Comparison of ENCODE assay signal across 7 mouse cellular contexts in the genomic region with DNA sequence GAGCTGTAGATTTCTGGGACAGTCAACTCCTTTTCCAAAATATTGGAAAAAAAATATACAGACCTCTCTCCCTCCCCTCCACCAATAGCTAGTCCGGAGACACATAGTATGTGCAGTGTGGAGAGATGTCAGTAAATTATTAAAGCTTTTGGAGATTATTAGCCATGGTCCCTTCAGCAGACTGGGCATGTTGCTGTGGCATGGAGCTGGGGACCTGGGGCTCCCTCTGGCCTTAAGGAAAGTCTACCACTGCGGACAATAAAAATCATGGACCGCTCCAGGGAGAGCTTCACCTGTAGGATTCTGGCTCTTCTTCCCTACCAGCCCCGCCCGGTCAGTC. TPM values are rescaled to one million over a fixed set of nuclear protein-coding genes. Genes with fewer than 3 reads are reported as not detected.
DNase-seq lines count a peak whose midpoint lies in the region; ATAC-seq and TF ChIP-seq lines count a peak whose summit lies in the region.

No protein-coding gene starts in this region.

- WGBS in lung, embryonic 14.5 days = 10% methylated on average over 5 of the region's 5 CpGs
- WGBS in forebrain, postnatal 0 days = 17% methylated on average over 5 of the region's 5 CpGs
- 14% methylated on average over 5 of the region's 5 CpGs for WGBS in liver, embryonic 13.5 days (ENCODE audit: insufficient replicate concordance)
- WGBS in stomach, embryonic 16.5 days = 13% methylated on average over 5 of the region's 5 CpGs

- H3K36me3 ChIP-seq in lung, embryonic 14.5 days (ENCODE audit: insufficient read depth) = no peaks in the 10 kb centered on the region
- no peaks in the 10 kb centered on the region for H3K36me3 ChIP-seq in forebrain, postnatal 0 days (ENCODE audit: insufficient read depth)
- no peaks in the 10 kb centered on the region for H3K36me3 ChIP-seq in liver, embryonic 13.5 days
- no peaks in the 10 kb centered on the region for H3K36me3 ChIP-seq in stomach, embryonic 16.5 days (ENCODE audit: control insufficient read depth, insufficient read depth, low read length)

- ATAC-seq in lung, embryonic 14.5 days (ENCODE audit: insufficient read depth) = no peak; the same call in 1 of the 2 replicates
- ATAC-seq in forebrain, postnatal 0 days = no peak
- no peak for ATAC-seq in liver, embryonic 13.5 days (ENCODE audit: low read depth)
- ATAC-seq in stomach, embryonic 16.5 days (ENCODE audit: insufficient read depth, low FRiP score) = 0 out of 2 replicates have a peak, but pooled peaks have one; percentile 1

- intact Hi-C loops in left cerebral cortex, postnatal 25 days (cut with DNase I) = loop anchor here (5.0 kb wide), 1 partner anchor 80 kb away; no protein-coding TSS in a partner anchor

- no peak for TF ChIP-seq CTCF in lung, embryonic 14.5 days (IDR thresholded peaks at IDR 0.05; ENCODE audit: low read depth)
- TF ChIP-seq CTCF in forebrain, postnatal 0 days (IDR thresholded peaks at IDR 0.05; ENCODE audit: low read depth) = no peak

- no peaks in the 10 kb centered on the region for H3K9me3 ChIP-seq in lung, embryonic 14.5 days (ENCODE audit: low read depth, low read length)
- H3K9me3 ChIP-seq in forebrain, postnatal 0 days (ENCODE audit: low read length) = no peaks in the 10 kb centered on the region
- no peaks in the 10 kb centered on the region for H3K9me3 ChIP-seq in liver, embryonic 13.5 days (replicated peaks)
- no peaks in the 10 kb centered on the region for H3K9me3 ChIP-seq in stomach, embryonic 16.5 days (replicated peaks; ENCODE audit: control insufficient read depth, low read length)

- peak overlapping the region; percentile 46 for H3K4me3 ChIP-seq in lung, embryonic 14.5 days (ENCODE audit: low read depth, low read length)
- H3K4me3 ChIP-seq in forebrain, postnatal 0 days (ENCODE audit: low read depth, low read length) = peak overlapping the region; percentile 54
- peak overlapping the region; percentile 51 for H3K4me3 ChIP-seq in liver, embryonic 13.5 days (replicated peaks)
- H3K4me3 ChIP-seq in stomach, embryonic 16.5 days (replicated peaks; ENCODE audit: low read length) = peak overlapping the region; percentile 54

- peak overlapping the region; percentile 56; the same call in 1 of the 2 replicates for H3K27ac ChIP-seq in lung, embryonic 14.5 days (ENCODE audit: low read depth)
- H3K27ac ChIP-seq in forebrain, postnatal 0 days (ENCODE audit: low read depth, low read length) = no peak overlapping the region
- no peak overlapping the region for H3K27ac ChIP-seq in liver, embryonic 13.5 days
- H3K27ac ChIP-seq in stomach, embryonic 16.5 days (ENCODE audit: low read length) = peak overlapping the region; percentile 57; the same call in 1 of the 2 replicates

- DNase-seq in lung, embryonic 14.5 days = no peak
- DNase-seq in lung, postnatal 25 days (ENCODE audit: low spot score) = no peak
- no peak for DNase-seq in forebrain, postnatal 0 days
- no peak for DNase-seq in liver, embryonic 13.5 days
- DNase-seq in left cerebral cortex, postnatal 25 days (ENCODE audit: low spot score in 2 of 2) = no peak
- no peak for DNase-seq in thymus, postnatal 14 days

- H3K4me1 ChIP-seq in lung, embryonic 14.5 days (ENCODE audit: insufficient read depth) = no peaks in the 10 kb centered on the region
- H3K4me1 ChIP-seq in forebrain, postnatal 0 days (ENCODE audit: insufficient read depth) = 0 out of 2 replicates have a peak, but pooled peaks cover 3% of the 10 kb centered on the region
- H3K4me1 ChIP-seq in liver, embryonic 13.5 days (replicated peaks) = no peaks in the 10 kb centered on the region; the same call in 1 of the 2 replicates
- H3K4me1 ChIP-seq in stomach, embryonic 16.5 days (ENCODE audit: control insufficient read depth, insufficient read depth, low read length) = no peaks in the 10 kb centered on the region

- H3K27me3 ChIP-seq in lung, embryonic 14.5 days (ENCODE audit: insufficient read depth, low read length) = peaks cover 61% of the 10 kb centered on the region
- peaks cover 12% of the 10 kb centered on the region; the same call in 1 of the 2 replicates for H3K27me3 ChIP-seq in forebrain, postnatal 0 days (ENCODE audit: insufficient read depth, low read length)
- peaks cover 63% of the 10 kb centered on the region for H3K27me3 ChIP-seq in liver, embryonic 13.5 days
- peaks cover 51% of the 10 kb centered on the region for H3K27me3 ChIP-seq in stomach, embryonic 16.5 days (ENCODE audit: control insufficient read depth, insufficient read depth, low read length)

- H3K9ac ChIP-seq in lung, embryonic 14.5 days = no peak overlapping the region; the same call in 1 of the 2 replicates
- H3K9ac ChIP-seq in forebrain, postnatal 0 days = peak overlapping the region; percentile 51; the same call in 1 of the 2 replicates
- no peak overlapping the region for H3K9ac ChIP-seq in liver, embryonic 13.5 days
- H3K9ac ChIP-seq in stomach, embryonic 16.5 days (ENCODE audit: low read length) = peak overlapping the region; percentile 63

- peak overlapping the region; percentile 73 for H3K4me2 ChIP-seq in lung, embryonic 14.5 days
- H3K4me2 ChIP-seq in forebrain, postnatal 0 days (ENCODE audit: low read depth) = peak overlapping the region; percentile 99
- peak overlapping the region; percentile 57; the same call in 1 of the 2 replicates for H3K4me2 ChIP-seq in liver, embryonic 13.5 days
- H3K4me2 ChIP-seq in stomach, embryonic 16.5 days (ENCODE audit: low read depth, low read length) = peak overlapping the region; percentile 85

RNA-seq across cellular contexts. Expression of a gene that starts 24.3 kb away (rescaled TPM):
- polyA plus RNA-seq in lung, embryonic 14.5 days (2014; fragmentation: Nextera tagmentation; extraction: Ambion mirVana) = 2.1 and 2.2 TPM in 2 replicates
- total RNA-seq in forebrain, postnatal 0 days (2014; rRNA removed) = 27.0 and 29.0 TPM in 2 replicates
- 4.9 and 8.8 TPM in 2 replicates for polyA plus RNA-seq in forebrain, postnatal 0 days (2015; fragmentation: Nextera tagmentation; extraction: Ambion mirVana)
- 0.22 and 0.30 TPM in 2 replicates for polyA plus RNA-seq in liver, embryonic 13.5 days (2015; fragmentation: Nextera tagmentation; extraction: Ambion mirVana)
- polyA plus RNA-seq in stomach, embryonic 16.5 days (2015; fragmentation: Nextera tagmentation; extraction: Ambion mirVana) = 1.1 and 1.6 TPM in 2 replicates
- total RNA-seq in left cerebral cortex, postnatal 25 days (2021) = 100 to 1,000 TPM; 148 to 167 TPM

Comparison
In these comparisons a context has a peak if more than half of its experiments do, and no peak if none do; other contexts are left out.
1. H3K27ac ChIP-seq: peak in lung, embryonic 14.5 days (single experiment) and stomach, embryonic 16.5 days (single experiment); none in forebrain, postnatal 0 days (single experiment) and liver, embryonic 13.5 days (single experiment).
2. H3K9ac ChIP-seq: peak in forebrain, postnatal 0 days (single experiment) and stomach, embryonic 16.5 days (single experiment); none in lung, embryonic 14.5 days (single experiment) and liver, embryonic 13.5 days (single experiment).
3. Peak in every context shown above with its lines, with median percentiles within 50 percentile points of each other: H3K4me2 ChIP-seq and H3K4me3 ChIP-seq.